Mouse (Mus musculus) liver, postnatal 0 days (tissue): ENCODE results near the gene Hpf1. TPM values are rescaled to one million over a fixed set of nuclear protein-coding genes. Genes with fewer than 3 reads are reported as not detected.
A peak's percentile ranks its signal among the peaks of the same experiment; 100 is the strongest.

Experiments
- ATAC-seq: fragments of 200-750 bp; cut with Nextera tagmentation; 2 replicates; pipeline ENCODE4 v1.8.0; 2017; ENCODE audit warnings: mild to moderate bottlenecking, moderate library complexity
- DNase-seq: peaks from one replicate; pipeline ENCODE4 v3.0.0-alpha.2; 2016
- H3K27ac ChIP-seq: fragments of 300-500 bp; sonication (generic); 2 replicates; pipeline ENCODE4 v1.5.1; 2014; ENCODE audit warnings: antibody characterized with exemption, moderate library complexity, mild to moderate bottlenecking, low read depth
- H3K27me3 ChIP-seq: fragments of 300-500 bp; sonication (generic); 2 replicates; pipeline ENCODE4 v1.6.1; 2014; ENCODE audit warnings: low read length, control low read depth, mixed read lengths; ENCODE audit not compliant: insufficient read depth
- H3K36me3 ChIP-seq: fragments of 300-500 bp; sonication (generic); replicated peaks from 2 replicates; pipeline ENCODE4 v1.6.1; 2014; ENCODE audit warnings: mild to moderate bottlenecking, control low read depth, low read length, moderate library complexity, mixed read lengths; ENCODE audit not compliant: insufficient read depth
- H3K4me1 ChIP-seq: fragments of 300-500 bp; sonication (generic); 2 replicates; pipeline ENCODE4 v1.6.1; 2014; ENCODE audit warnings: antibody characterized with exemption, mild to moderate bottlenecking, control low read depth; ENCODE audit not compliant: insufficient read depth
- H3K4me2 ChIP-seq: fragments of 300-500 bp; sonication (generic); 2 replicates; pipeline ENCODE4 v1.6.1; 2014; ENCODE audit warnings: low read depth, mild to moderate bottlenecking, low read length, moderate library complexity, mixed read lengths
- H3K4me3 ChIP-seq: fragments of 300-500 bp; sonication (generic); 2 replicates; pipeline ENCODE4 v1.5.1; 2014; ENCODE audit warnings: low read depth, low read length
- H3K9ac ChIP-seq: fragments of 300-500 bp; sonication (generic); replicated peaks from 2 replicates; pipeline ENCODE4 v1.6.1; 2014; ENCODE audit warnings: mild to moderate bottlenecking, moderate library complexity
- H3K9me3 ChIP-seq: fragments of 300-500 bp; sonication (generic); 2 replicates; pipeline ENCODE4 v1.6.1; 2016; ENCODE audit warnings: mild to moderate bottlenecking, control low read depth, low read length, mixed read lengths
- CTCF ChIP-seq: sonication (generic); IDR thresholded peaks from 2 replicates; pipeline ENCODE4 v1.5.1; 2016; ENCODE audit warnings: antibody characterized with exemption, low read depth
- EP300 ChIP-seq: IDR thresholded peaks from 2 replicates; pipeline ENCODE4 v1.6.1; 2016; ENCODE audit warnings: antibody characterized with exemption, low read depth, mild to moderate bottlenecking
- WGBS: fragments of 180-500 bp; shearing (Covaris S2); extraction: QIAGEN DNeasy Blood & Tissue Kit; methylation state at CpG from one replicate; pipeline ENCODE4 v1.1.7; 2014; ENCODE audit not compliant: insufficient replicate concordance; 5-methylcytosine and 5-hydroxymethylcytosine counted together
- polyA plus RNA-seq: library from polyadenylated mRNA; unstranded; fragments of >200 nt; fragmentation: Nextera tagmentation; extraction: Ambion mirVana; gene quantifications from 2 replicates; pipeline ENCODE4 v1.2.1, GENCODE M21; 2015

Hpf1 gene
- polyA plus RNA-seq, 1 experiment from 2014 or later, result 43.4 TPM

DNA sequence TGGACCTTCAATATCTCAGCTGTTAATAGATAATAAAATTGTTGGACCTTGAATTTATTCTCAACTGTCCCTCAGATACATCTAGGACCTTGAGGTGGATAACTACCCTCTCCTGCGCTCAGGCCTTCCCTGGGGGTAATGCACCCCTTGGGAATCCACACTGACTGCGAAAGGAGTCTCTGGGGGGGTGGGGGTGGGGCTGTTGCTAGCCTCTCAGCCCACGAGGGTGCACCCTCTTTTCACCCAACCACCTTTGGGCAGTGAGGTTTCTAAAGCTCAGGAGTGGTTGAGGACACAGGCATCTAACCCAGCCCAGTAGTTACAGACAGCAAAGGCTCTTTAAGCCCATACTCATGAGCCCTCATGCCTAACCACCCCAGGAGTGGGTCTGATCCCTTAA lies 29.5 kb upstream of the Hpf1 start:
- Histone ChIP-seq H3K4me1 (peaks cover 11% of the 10 kb centered on the region), H3K4me3 (no peak overlapping the region), H3K4me2 (no peak overlapping the region), H3K27me3 (no peaks in the 10 kb centered on the region), H3K36me3 (no peaks in the 10 kb centered on the region), H3K9ac (no peak overlapping the region), H3K27ac (no peak overlapping the region), H3K9me3 (no peaks in the 10 kb centered on the region)
- 67% methylated on average over 3 of the region's 3 CpGs for WGBS
- TF ChIP-seq EP300 (no peak), CTCF (no peak)
- no peak for ATAC-seq
- no peak for DNase-seq

- ATAC-seq, result no peak
- H3K4me1 ChIP-seq, result peaks cover 11% of the 10 kb centered on the region
- TF ChIP-seq CTCF, result no peak
- TF ChIP-seq EP300, result no peak
- no peak overlapping the region for H3K4me3 ChIP-seq
- 68% methylated on average over 6 of the region's 6 CpGs for WGBS
- H3K4me2 ChIP-seq, result no peak overlapping the region
- H3K27me3 ChIP-seq, result no peaks in the 10 kb centered on the region
- no peak overlapping the region for H3K9ac ChIP-seq
- DNase-seq, result no peak
- H3K36me3 ChIP-seq, result no peaks in the 10 kb centered on the region
- H3K27ac ChIP-seq, result no peak overlapping the region
- no peaks in the 10 kb centered on the region for H3K9me3 ChIP-seq
Measured at GRCm38 (mm10) chr8:60861783-60862182, 28.4 kb upstream of the Hpf1 start.

- DNase-seq (no peak), ATAC-seq (no peak)
- WGBS, result 86% methylated on average over 6 of the region's 6 CpGs
- H3K27ac ChIP-seq, result no peak overlapping the region
- no peaks in the 10 kb centered on the region for H3K9me3 ChIP-seq
- H3K4me1 ChIP-seq, result 0 out of 2 replicates have a peak, but pooled peaks cover 3% of the 10 kb centered on the region
- H3K9ac ChIP-seq, result no peak overlapping the region
- H3K4me2 ChIP-seq, result no peak overlapping the region
- TF ChIP-seq CTCF, result no peak
- H3K4me3 ChIP-seq, result no peak overlapping the region
- no peaks in the 10 kb centered on the region for H3K27me3 ChIP-seq
- no peaks in the 10 kb centered on the region for H3K36me3 ChIP-seq
Measured at GRCm38 (mm10) chr8:60864875-60865274, 25.3 kb upstream of the Hpf1 start.

- peak; percentile 89 for TF ChIP-seq CTCF
- TF ChIP-seq EP300, result no peak
Measured at GRCm38 (mm10) chr8:60865504-60866114, 24.6 kb upstream of the Hpf1 start.

GRCm38 (mm10) chr8:60867468-60868115 lies 22.6 kb upstream of the Hpf1 start:
- Histone ChIP-seq H3K27me3 (no peaks in the 10 kb centered on the region), H3K36me3 (no peaks in the 10 kb centered on the region), H3K4me2 (no peak overlapping the region), H3K9ac (no peak overlapping the region), H3K9me3 (no peaks in the 10 kb centered on the region), H3K4me1 (no peaks in the 10 kb centered on the region; the same call in 1 of the 2 replicates), H3K27ac (no peak overlapping the region), H3K4me3 (no peak overlapping the region)
- DNase-seq, result no peak
- TF ChIP-seq CTCF (no peak), EP300 (no peak)
- 31% methylated on average over 4 of the region's 4 CpGs for WGBS
- no peak for ATAC-seq

More at GRCm38 (mm10) chr8:60865504-60866114, 24.6 kb upstream of the Hpf1 start:
- ATAC-seq, result no peak
- Histone ChIP-seq H3K4me2 (no peak overlapping the region), H3K27ac (no peak overlapping the region), H3K9me3 (no peaks in the 10 kb centered on the region), H3K4me1 (no peaks in the 10 kb centered on the region), H3K9ac (no peak overlapping the region), H3K4me3 (no peak overlapping the region), H3K36me3 (no peaks in the 10 kb centered on the region), H3K27me3 (no peaks in the 10 kb centered on the region)
- peak; percentile 46 for DNase-seq
- WGBS, result 28% methylated on average over 3 of the region's 3 CpGs

DNA sequence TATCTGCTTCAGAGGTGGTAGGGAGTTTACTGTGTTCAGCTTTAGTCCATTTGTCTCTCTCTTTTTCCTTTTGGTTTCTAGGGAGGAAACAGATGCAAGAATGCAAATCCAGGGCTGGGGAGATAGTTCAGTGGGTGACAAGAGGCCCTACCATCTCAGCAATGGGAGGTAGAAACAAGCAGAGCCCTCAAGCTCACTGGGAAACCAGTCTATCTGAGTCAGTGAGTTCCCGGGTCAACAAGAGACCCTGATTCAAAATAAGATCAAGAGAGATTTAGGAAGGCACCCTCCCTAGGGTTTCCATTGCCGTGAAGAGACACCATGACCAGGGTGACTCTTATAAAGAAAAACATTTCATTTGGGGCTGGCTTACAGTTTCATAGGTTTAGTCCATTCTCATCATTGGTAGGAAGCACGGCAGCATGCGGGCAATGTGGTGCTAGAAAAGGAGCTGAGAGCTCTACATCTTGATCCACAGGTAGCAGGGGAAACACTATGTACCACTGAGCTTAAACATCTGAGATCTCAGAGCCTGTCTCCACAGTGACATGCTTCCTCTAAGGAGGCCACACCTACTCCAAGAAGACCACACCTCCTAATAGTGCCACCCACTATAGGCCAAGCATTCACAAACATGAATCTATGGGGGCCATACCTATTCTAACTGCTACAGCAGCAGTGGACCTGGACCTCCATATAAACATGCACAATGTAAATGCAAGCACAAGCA lies 21.8 kb upstream of the Hpf1 start:
- Histone ChIP-seq H3K4me1 (no peaks in the 10 kb centered on the region; the same call in 1 of the 2 replicates), H3K4me3 (no peak overlapping the region), H3K9ac (no peak overlapping the region), H3K27ac (no peak overlapping the region), H3K4me2 (no peak overlapping the region), H3K36me3 (no peaks in the 10 kb centered on the region), H3K27me3 (no peaks in the 10 kb centered on the region), H3K9me3 (no peaks in the 10 kb centered on the region)
- WGBS, result 75% methylated on average over 4 of the region's 4 CpGs
- no peak for ATAC-seq
- no peak for TF ChIP-seq CTCF
- no peak for TF ChIP-seq EP300
- no peak for DNase-seq
